ENCODE assay signal across 9 mouse cellular contexts in the genomic region with DNA sequence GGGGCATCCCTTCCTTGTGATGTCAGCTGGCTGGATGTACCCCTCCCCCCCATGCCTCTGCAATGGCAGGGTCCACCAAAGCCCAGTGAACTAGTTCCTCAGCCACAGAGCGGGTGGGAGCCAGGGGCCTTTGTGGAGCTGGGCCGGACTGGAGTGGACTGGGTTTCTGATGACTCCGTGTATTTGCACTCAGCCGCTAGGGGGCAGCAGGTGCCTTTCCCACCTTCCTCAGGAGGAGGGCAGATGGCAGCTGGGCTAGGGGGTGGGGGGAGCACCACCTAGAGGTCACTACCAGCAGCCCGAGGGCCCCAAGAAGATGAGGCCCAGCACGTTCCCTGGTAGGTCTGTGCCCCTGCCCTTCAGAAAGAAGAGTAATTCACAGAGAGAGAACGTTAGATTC. TPM values are rescaled to one million over a fixed set of nuclear protein-coding genes. Genes with fewer than 3 reads are reported as not detected.
DNase-seq lines count a peak whose midpoint lies in the region; ATAC-seq and TF ChIP-seq lines count a peak whose summit lies in the region.
"Had no signal": no experiment of that assay in that cellular context is flagged by ENCODE, and none has a peak within 500 bp of the region (broad histone marks: within the 10 kb centered on the region; RNA-seq: fewer than 3 reads in every experiment).

No protein-coding gene starts in this region.

- in situ Hi-C loops in ES-E14 (cut with MboI; ENCODE audit: low sequenced_read_pairs in 2 of 2, unreplicated experiment in 2 of 2), result no loop called here

- H3K4me1 ChIP-seq in ES-E14 (ENCODE audit: control insufficient read depth in 2 of 2, insufficient read depth in 2 of 2, low read length in 2 of 2, poor library complexity in 1 of 2), result peaks cover 0 to 29% of the 10 kb centered on the region in 2 experiments; a peak in 3 of 4 replicates
- H3K4me1 ChIP-seq in forebrain, embryonic 12.5 days, result peaks cover 35% of the 10 kb centered on the region
- H3K4me1 ChIP-seq in lung, adult 2 months (ENCODE audit: control insufficient read depth, insufficient read depth, low read length), result no peaks in the 10 kb centered on the region

- TF ChIP-seq CTCF in lung, adult 2 months (IDR thresholded peaks at IDR 0.05; ENCODE audit: insufficient read depth, low read length), result peak; percentile 82

- no peaks in the 10 kb centered on the region for H3K36me3 ChIP-seq in ES-E14 (ENCODE audit: control insufficient read depth, insufficient read depth, low read length, poor library complexity, severe bottlenecking)
- H3K36me3 ChIP-seq in forebrain, embryonic 12.5 days (replicated peaks), result no peaks in the 10 kb centered on the region

- no peak; the same call in 1 of the 2 replicates for TF ChIP-seq POLR2A in lung, adult 2 months (IDR thresholded peaks at IDR 0.05; ENCODE audit: borderline replicate concordance, extremely low read depth, low read depth, low read length)

- H3K27ac ChIP-seq in ES-E14 (ENCODE audit: insufficient read depth, low read depth, low read length, poor library complexity, severe bottlenecking), result no peak overlapping the region
- no peak overlapping the region for H3K27ac ChIP-seq in forebrain, embryonic 12.5 days

- H3K4me2 ChIP-seq in forebrain, embryonic 12.5 days, result no peak overlapping the region

- H3K27me3 ChIP-seq in forebrain, embryonic 12.5 days, result peaks cover 12% of the 10 kb centered on the region

- intact Hi-C loops in heart, postnatal 14 days (cut with DNase I), result loop anchor here (1.0 kb wide), 1 partner anchor 157 kb away; no protein-coding TSS in a partner anchor

- H3K4me3 ChIP-seq in ES-E14 (ENCODE audit: insufficient read depth in 1 of 2, low read depth in 1 of 2, low read length in 2 of 2, poor library complexity in 1 of 2, severe bottlenecking in 1 of 2), result no peak overlapping the region
- no peak overlapping the region for H3K4me3 ChIP-seq in forebrain, embryonic 12.5 days (replicated peaks)
- H3K4me3 ChIP-seq in lung, adult 2 months (replicated peaks; ENCODE audit: extremely low read depth, low read depth, low read length), result no peak overlapping the region
- H3K4me3 ChIP-seq: megakaryocyte, embryonic 14.5 days had no signal

- ATAC-seq in forebrain, embryonic 12.5 days (ENCODE audit: low FRiP score), result peak; percentile 60

- no peak overlapping the region for H3K9ac ChIP-seq in ES-E14 (ENCODE audit: insufficient read depth, low read depth, low read length, poor library complexity, severe bottlenecking)
- H3K9ac ChIP-seq in forebrain, embryonic 12.5 days, result no peak overlapping the region

- peak; percentile 71 for DNase-seq in ES-E14 (ENCODE audit: low read depth, low spot score)
- DNase-seq in c-Kit-positive CD71-positive TER-119-positive erythroid progenitor cells, embryonic 14.5 days (ENCODE audit: low spot score), result peak; percentile 50
- peak; percentile 85 to 91 for DNase-seq in heart, postnatal 14 days
- DNase-seq in layer of hippocampus, adult 18-20 months (ENCODE audit: low spot score in 2 of 2), result peak; percentile 49 to 79
- peak; percentile 77 for DNase-seq in lung, adult 2 months
- DNase-seq in ovary, postnatal 36 days (ENCODE audit: low spot score), result peak; percentile 83
- DNase-seq in thymus, postnatal 10 days (ENCODE audit: low spot score in 2 of 2), result peak; percentile 71 to 89

- H3K9me3 ChIP-seq in ES-E14 (ENCODE audit: control insufficient read depth, insufficient read depth, low read depth, low read length), result no peaks in the 10 kb centered on the region
- H3K9me3 ChIP-seq in forebrain, embryonic 12.5 days, result no peaks in the 10 kb centered on the region
- H3K9me3 ChIP-seq: megakaryocyte, embryonic 14.5 days had no signal

- 4% methylated on average over 7 of the region's 7 CpGs for WGBS in forebrain, embryonic 12.5 days
- 6% methylated on average over 7 of the region's 7 CpGs for WGBS in lung, adult 2 months

TF ChIP-seq in ES-E14, 5 proteins besides CTCF, POLR2A, EP300 and RAD21:
- TF ChIP-seq ZNF384 (IDR thresholded peaks at IDR 0.05; ENCODE audit: low read depth, low read length) (no peak), HCFC1 (IDR thresholded peaks at IDR 0.05; ENCODE audit: borderline replicate concordance, insufficient read depth, low read length) (no peak), MAFK (IDR thresholded peaks at IDR 0.05; ENCODE audit: insufficient read depth, low read depth, low read length) (peak; percentile 83; the same call in 1 of the 2 replicates), CHD2 (IDR thresholded peaks at IDR 0.05; ENCODE audit: low read depth, low read length) (no peak), ZC3H11A (IDR thresholded peaks at IDR 0.05; ENCODE audit: borderline replicate concordance, low read depth, low read length) (peak; percentile 15; the same call in 1 of the 2 replicates)

RNA-seq across cellular contexts. Expression of gene Mvk, which starts 17.2 kb away (rescaled TPM):
- total RNA-seq in ES-E14 (2012; rRNA removed), result 32.5 and 35.8 TPM in 2 replicates
- 50.3 and 52.0 TPM in 2 replicates for polyA plus RNA-seq in forebrain, embryonic 12.5 days (2016; fragmentation: Nextera tagmentation; extraction: Ambion mirVana)
- 10 to 100 TPM in 1 of 2 experiments, 1 to 10 TPM in 1; 9.9 to 11.7 TPM for total RNA-seq in heart, postnatal 14 days (2021)
- 10 to 100 TPM; 25.4 to 27.3 TPM for total RNA-seq in layer of hippocampus, adult 18-20 months (2021)
- 44.7 and 52.1 TPM in 2 replicates for polyA plus RNA-seq in lung, adult 2 months (2012; rRNA removed)

RNA-seq across cellular contexts. Expression of gene Mmab, which starts 17.4 kb away (rescaled TPM):
- total RNA-seq in ES-E14 (2012; rRNA removed), result 11.0 and 16.3 TPM in 2 replicates
- 25.9 and 29.4 TPM in 2 replicates for polyA plus RNA-seq in forebrain, embryonic 12.5 days (2016; fragmentation: Nextera tagmentation; extraction: Ambion mirVana)
- 10 to 100 TPM; 11.0 to 11.3 TPM for total RNA-seq in heart, postnatal 14 days (2021)
- 10 to 100 TPM; 21.7 to 22.2 TPM for total RNA-seq in layer of hippocampus, adult 18-20 months (2021)
- polyA plus RNA-seq in lung, adult 2 months (2012; rRNA removed), result 12.8 and 15.7 TPM in 2 replicates
